Mouse (Mus musculus) 3134 (cell line): ENCODE measurements around the gene Rprd2.

Source experiments
- DNase-seq: peaks from one replicate; pipeline ENCODE4 v3.0.0-alpha.2; 2011; ENCODE audit warnings: low spot score; ENCODE audit not compliant: insufficient read length; ENCODE audit errors: extremely low read depth

Gene Rprd2

DNA sequence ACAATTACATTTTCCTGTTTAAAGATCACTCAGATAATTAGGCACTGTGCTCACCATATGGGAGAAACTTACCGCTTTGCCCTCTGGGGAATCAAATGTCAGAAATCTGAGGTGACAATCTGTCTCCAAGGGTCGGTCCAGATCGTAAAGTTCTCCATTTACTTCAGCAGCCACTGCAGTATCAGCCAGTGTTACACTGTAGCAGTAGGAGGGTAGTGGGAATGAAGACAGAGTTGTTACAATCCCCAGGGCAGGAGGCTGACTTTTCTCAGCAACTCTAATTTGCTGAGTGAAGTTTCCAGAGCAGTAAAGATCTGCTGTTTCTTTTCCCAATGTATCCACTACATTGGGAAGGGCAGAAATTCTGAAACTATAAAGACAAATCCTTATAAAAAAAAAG is 65.7 kb downstream of the Rprd2 start:
- DNase-seq, result no peak

DNA sequence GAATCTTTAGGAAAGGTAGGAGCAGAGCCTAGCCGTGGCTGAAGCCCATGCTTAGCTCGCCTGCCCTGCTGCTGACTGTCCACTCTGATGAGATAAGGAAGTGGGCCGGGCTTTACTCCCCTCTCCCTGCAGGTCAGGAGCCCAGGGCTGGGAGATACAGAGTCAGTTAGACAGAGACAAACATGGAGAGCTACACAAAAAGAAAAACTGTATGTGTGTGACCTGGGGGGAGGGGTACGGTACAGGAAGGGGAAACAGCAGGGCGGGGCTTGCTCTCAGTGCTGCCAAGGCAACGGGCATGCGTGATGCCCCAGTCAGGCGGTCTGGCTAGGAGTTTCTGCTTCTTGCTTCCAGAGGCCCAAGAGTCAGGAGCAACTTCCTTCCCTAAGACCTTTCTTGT is 78.3 kb downstream of the Rprd2 start:
- no peak for DNase-seq

DNA sequence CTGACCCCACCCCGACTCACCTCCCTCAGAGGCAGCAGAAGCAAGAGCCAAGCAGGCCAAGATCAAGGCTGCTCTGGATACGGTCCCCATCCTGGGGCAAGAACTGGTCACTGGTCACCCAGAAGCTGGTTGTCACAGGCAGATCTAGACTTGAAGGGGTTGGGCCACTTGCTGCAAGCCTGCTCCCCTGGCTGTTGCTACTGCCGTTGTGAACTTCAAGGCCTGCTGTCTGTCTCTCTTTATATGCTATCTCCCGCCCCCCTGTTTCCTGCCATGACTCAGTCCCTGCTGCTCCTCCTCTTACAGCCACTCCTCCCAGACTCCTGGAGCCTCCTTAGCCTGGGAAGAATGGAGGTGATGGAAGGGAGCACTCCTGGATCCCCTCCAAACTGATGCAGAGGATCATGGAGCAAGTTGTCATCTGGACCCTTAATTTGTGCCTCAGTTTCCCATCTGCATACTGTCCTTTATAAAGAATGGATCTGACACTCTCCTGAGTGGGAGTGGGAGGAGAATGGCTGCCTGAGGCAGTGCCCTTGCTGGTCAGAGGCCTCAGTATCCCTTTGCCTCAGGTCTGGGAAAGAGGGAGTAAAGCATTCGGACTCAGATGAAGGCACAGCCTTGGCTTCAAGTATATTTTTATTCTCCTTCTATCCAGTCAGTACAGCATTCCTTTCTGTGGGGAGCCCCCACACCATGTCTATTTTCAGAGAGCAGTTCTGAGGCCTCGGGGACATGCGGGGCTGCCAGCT is 79.1 kb downstream of the Rprd2 start, which contains the start of gene Ecm1:
Ecm1 (minus strand) TSS at position 217 of the 752 bp plus-strand sequence.
- DNase-seq, result peak; percentile 81

DNA sequence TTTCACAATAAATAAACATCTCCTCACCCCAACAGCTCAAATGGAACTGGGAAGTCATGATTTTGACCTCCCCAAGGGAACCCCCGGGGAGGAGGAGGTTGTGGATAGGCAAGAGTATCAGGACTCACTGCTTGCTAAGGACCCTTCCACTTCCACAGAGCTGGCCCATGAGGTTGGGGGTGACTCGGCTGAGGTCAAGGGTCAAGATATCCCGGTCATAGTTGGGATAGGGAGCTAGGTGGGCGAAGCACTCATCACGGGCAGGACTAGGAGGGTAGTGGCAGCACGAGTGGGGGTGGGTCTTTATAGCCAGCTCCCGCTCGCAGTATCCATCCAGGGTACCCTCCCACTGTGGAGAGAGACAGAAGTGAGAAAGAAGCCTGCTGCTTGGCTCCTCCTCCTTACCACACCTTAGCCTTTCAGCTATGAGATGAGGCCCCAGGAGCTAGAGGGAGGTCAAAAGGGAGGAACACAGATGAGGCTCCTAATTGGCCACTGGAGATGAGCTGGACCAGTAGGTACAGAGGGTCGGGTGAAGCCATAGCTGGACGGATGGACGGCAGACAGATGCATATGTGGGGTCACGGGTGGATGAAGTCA is 83.5 kb downstream of the Rprd2 start:
- no peak for DNase-seq

DNA sequence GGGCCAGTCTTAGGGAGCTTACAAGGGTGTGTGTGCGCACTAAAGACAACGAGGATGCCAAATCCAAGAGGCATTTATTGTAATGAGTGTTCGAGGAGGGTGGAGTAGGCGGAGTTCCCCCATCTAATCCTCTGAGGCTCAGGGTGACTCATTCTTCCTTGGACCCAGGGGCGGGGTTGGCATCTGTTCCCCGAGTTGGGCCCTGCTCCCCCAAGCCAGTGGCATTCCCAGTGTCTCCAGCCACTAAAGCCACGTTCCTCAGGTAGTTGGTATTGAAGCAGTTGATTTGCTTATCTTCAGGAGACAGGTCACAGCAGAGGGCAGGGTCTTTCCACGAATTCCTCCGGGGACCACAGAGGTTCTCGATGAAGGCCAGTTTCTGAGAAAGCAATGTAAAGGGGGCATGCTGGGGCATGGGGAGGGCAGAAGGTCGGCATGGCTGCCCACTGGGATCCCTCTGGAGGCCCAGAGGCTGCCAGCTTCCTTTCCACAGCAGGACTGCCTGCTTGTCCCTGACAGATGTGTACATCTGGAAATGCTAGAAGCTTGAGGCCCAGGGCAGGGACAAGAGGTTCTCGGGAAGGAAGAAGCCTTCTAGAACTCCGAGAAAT is 84.5 kb downstream of the Rprd2 start:
- DNase-seq, result peak; percentile 75

DNA sequence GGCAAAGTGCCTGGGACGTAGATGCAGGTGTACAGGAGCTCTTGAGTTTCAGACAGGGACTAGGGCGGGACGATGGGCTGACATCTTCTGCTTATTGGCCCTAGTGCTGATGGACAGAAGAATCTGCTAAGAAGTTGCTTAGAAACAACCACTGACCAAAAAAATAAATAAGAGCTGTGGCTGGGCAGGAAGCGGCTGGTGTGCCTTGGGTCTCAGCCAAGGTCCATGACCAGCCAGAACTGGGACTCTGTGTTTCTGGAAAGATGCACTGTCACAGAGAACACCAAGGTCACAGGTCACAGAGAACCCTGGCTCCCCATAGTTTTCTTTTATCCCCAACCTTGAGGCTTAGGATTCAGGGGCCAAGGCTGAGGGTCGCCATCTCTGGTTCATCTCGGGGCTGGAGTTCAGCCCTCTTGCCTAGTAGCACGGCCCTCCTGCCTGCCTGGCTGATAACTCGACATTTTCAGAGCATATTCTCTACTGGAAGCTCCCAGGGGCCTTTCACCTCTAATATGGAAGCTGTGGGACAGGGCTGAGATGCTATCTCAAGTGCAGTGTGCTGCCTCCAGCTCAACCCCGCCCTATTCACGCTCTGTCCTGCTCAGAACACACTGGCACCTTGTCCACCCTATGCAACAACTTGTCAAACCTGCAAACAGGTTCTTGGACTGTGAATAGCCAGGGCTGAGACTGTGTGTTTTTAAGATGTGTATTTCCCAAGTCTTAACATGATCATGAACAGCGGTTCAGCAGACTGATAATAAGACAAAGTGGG is 85.7 kb downstream of the Rprd2 start:
- DNase-seq, result peak; percentile 77

DNA sequence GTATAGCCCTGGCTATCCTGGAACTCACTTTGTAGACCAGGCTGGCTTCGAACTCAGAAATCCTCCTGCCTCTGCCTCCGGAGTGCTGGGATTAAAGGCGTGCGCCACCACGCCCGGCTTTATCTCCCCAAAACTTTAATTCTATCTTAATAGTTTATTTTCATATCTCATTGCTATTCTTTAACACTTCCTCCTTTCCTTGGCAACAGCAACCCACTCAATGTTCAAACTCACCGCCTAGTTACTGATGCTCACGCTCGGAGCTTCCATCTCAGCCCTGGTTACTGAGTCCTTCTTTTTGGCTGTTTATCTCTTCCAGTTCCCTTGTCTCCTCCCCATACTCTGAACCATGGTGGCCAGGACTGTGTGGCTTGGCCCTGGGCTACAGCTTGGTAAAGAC is 86.4 kb downstream of the Rprd2 start:
- DNase-seq, result no peak

DNA sequence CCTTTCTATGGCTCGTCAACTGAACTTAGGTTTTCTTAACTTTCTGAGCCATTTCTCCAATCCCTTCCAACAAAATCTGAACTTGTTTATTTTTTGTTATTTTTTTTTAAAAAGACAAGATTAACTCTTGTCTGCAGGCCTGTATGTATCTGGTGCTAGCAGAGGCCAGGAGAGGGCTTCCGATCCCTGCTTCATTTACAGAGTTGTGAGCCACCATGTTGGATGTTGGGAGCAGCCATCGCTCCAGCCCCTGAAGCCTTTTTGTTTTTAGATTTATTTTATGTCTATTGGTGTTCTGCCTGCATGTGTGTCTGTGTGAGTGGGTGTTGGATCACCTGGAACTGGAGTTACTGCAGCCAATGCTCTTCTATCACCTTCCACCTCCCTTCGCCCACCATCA is 86.9 kb downstream of the Rprd2 start:
- no peak for DNase-seq

DNA sequence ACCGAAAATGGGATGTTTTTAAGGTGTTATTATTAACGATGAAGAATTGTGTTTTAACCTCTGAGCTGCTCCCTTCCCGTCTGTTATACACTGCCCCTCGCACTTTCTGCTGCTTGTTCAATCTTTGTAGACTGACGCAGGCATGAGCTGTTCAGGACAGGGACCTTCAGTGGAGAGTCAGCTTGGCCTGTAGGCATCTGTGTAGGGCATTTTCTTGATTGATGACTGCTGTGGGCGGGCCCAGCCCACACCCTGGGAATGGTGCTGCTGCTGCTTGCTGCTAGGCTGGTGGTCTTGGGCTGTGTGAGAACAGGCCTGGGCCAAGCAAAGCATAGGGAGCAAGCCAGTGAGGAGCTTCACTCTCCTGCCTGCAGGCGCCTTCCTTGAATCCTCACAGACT is 88.2 kb downstream of the Rprd2 start:
- no peak for DNase-seq

DNA sequence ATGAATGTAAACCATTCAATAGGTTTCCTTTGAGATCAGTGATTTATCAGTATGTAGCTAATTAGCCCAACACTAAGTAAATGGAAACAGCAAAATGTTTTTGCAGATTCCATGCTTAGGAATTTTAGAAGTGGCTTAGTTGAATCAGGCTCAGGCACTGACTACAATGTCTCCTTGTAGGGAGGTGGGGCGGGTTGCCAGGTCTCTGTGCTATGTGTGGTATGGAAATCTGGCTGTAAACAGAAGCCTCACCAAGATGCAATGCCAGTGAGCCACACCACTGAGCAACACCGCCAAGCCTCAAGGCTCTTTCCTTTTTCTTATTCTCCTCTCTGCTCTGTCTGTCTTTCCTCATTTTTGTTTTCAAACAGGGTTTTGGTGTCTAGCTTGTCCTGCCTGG is 89.8 kb downstream of the Rprd2 start:
- DNase-seq, result peak; percentile 46

DNA sequence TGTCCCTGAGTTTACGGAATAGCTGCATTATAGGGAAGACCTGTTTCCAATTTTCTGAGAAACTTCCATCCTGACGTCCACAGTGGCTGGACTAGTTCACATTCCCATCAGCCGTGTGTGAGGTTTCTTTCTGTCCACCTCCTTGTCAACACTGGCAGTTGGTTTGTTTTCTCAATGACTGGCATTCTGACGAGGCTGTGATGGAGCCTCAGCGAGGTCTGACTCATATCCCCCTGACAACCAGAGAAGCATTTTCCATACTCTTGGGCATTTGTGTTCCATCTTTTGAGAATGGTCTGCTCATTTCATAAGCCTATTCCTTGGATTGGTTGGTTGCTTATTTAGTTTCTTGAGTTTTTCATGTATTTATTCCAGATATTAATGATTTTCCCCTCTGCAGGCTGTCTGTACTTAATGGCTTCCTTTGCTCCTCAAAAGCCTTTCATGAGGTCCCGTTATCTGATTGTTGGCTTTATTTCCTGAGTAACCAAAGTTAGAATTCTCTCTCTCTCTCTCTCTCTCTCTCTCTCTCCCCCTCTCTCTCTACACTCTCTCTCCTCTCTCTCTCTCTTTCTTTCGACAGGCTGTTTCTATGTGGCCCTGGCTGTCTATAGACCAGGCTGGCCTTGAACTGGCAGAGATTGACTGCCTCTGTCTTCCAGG is 91.8 kb downstream of the Rprd2 start:
- peak; percentile 68 for DNase-seq

DNA sequence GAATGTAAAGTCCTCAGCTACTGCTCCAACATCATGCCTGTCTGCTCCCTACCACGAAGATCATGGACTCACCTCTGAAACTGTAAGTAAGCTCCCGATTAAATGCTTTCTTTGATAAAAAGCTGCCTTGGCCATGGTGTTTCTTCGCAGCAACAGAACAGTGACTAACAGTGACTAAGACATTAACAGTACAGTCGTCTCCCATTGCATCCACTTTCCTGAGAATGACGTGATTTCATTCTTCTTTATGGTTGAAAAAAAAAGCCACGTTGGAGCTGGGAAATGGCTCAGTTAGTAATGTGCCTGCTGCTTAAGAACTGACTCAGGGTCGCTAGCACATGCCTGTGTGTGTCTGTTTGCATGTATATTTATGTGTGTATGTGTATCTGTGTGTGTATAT is 92.8 kb downstream of the Rprd2 start:
- peak; percentile 60 for DNase-seq

DNA sequence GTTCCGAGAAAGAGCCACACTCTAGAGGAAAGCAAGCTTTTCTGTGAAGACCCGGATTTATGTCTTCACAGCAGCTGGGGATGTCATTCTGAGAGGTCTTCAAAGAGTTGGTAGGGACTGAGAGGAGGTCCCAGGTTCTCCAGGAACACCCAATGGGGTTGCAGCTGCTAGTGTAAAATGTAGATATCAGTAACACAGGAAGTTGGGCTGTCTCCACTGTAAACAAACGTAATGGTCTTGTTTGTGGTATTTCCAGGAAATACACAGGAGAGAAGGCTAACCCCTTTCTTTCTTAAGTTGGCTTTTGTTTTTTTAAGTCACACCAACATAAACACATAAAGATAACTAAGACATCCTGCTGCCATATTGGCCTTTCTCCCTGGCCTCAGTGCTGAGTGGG is 96.3 kb downstream of the Rprd2 start:
- no peak for DNase-seq

DNA sequence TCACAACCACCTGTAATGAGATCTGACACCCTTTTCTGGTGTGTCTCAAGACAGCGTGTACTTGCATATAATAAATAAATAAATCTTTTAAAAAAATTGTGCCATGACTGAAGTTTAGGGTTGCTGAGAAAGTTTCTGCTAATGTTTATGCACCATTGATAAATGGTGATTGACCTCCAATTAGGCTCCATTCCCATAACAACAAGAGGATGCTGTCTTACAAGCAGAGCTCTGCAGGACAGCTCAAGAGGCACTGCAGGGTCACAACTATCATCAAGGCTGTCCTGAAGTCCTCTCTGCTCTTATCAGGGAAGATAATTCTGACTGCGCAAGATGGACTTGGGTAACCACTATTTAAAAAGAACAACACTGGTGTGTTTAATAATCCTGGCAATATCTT is 100.5 kb downstream of the Rprd2 start:
- DNase-seq, result no peak

DNA sequence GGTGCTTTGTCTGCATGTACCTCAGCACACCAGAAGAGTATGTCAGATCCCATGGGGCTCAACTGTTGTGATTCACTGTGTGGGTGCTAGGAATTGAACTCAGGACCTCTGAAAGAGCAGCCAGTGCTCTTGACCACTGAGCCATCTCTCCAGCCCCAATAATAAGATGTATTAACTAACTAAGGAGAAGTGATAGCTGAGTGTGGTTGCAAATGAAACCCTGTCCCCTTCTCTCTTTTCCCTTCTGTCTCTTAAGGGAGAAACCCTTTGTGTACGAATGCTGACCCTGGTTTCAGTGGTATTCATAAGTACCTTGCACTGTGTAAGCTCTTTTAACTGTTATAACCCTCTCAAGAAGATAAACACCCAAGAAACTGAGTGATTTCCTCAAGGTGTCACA is 102.6 kb downstream of the Rprd2 start:
- no peak for DNase-seq
